Mouse (Mus musculus): Measurements from ENCODE around the gene Ttc7b. TPM values are rescaled to one million over a fixed set of nuclear protein-coding genes. Genes with fewer than 3 reads are reported as not detected.
A peak's percentile ranks its signal among the peaks of the same experiment; 100 is the strongest.

Ttc7b gene
- total RNA-seq, 2 experiments from 2014 or later: 78.9 to 81.0 TPM

DNA sequence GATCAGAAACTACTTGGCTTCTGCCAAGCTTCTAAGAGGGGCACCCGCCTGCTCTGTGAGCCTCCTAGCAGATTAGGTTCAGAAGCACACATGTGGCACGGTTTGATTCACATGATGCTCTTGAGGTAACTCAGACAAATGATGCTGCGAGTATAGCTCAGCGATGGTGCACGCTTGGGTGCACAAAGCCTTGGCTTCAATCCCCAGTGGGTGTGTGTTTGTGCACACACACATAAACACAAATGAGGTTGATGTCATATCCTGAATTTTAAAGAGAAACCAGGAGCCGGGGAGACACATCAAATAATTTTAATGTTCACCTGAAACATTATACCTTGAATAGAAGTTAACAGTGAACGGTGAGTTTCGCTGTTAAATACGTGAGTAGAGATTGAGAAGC, 6.6 kb upstream of the Ttc7b start:
- no peak for DNase-seq (ENCODE audit: low spot score)
- intact Hi-C loops (cut with DNase I): no loop called here

DNA sequence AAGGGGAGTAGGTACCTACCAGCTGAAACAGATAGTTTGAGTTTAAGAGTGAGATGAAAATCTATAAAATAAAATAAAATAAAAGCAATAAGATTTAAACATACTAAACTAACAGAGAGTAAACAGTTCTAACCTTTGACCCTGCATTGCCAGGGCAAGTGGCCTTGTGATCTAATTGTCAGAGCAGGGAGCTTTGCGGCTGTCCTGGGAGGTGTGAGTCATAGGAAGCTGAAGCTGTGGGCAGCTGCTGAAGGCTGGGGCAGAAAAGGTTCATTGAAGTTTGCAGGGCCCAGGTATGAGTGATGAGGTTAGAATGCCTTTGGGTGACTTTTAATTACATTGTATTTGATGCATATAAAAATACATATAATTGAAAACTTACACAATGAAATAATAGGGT, 5.3 kb upstream of the Ttc7b start:
- DNase-seq (ENCODE audit: low spot score): no peak
- intact Hi-C loops (cut with DNase I): no loop called here

DNA sequence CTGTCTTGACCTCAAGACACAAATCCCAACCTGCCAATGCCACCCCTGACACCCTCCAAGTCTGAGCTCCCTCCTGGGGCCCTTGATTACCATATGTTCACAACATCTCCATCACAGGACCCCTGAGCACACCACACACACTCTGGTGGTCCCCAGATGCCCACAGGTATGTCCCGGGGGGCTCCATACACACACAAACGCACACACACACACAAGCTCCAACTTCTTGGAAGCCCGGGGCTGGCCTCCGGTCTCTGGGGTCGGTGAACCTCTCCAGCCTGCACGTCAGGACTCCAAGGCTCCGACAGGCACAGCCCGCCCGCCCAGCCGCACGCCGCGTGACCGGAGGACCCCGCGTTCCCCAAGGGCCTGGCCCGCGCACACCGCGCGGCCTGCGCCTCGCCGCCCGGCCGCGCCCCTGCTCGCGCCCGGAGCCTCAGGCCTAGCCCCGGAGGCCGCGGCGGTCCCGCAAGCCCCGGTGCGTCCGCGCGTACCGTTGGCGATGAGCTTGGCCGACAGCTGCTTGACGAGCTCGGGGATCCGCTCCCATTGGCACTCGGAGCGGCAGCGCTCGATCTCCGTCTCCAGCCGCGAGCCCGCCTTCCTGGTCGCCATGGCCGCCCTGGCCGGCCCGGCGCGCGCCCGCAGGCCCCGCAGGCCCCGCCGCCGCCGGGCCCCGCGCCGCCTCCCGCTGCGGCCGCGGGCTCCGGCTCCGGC, 391 bp downstream of the Ttc7b start:
- DNase-seq (ENCODE audit: low spot score): peak; percentile 47

DNA sequence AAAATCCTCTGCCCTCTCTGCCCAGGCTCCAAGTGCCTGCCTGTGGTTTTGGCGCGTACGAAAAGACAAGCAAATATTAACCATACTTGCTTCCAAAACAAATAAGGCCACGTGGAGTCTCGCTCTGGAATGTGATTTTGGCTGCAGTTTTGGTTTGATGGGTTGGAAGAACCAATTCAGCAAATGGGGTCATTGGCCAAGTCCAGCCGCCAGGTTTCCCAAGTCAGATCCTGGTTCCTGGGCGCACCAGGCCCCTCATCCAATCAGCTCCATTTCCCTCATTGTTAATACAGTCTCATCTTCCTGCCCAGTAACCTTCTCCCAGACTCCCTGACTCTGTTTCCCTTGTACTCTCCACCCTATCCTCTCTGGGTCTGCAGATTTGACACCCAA, 946 bp downstream of the Ttc7b start:
- DNase-seq (ENCODE audit: low spot score): no peak
- intact Hi-C loops (cut with DNase I): loop anchor here (5.0 kb wide), 4 partner anchors 37 to 332 kb away; no protein-coding TSS in a partner anchor

More for the DNA sequence above, 391 bp downstream of the Ttc7b start:
- intact Hi-C loops (cut with DNase I): loop anchor here (5.0 kb wide), 2 partner anchors 318 to 333 kb away; no protein-coding TSS in a partner anchor

DNA sequence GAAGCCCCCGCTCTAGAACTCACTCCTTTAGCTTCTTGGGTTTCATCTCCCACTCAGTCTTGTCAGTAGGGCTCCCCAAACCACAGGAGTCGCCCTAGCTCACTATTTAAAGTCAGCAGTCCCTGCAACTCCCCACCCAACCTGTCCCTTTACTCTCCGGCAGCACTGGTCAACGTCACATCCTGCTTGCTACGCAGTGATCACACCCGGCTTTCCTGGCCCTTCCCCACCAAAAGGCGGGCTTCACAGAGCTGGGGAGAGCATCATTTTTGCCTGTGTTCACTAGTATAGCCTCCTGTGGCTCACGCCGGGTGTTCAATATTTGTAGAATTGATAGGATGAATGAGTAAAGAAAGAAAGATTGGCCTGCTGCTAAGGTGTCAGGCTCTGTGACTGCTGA, 3.3 kb downstream of the Ttc7b start:
- no peak for DNase-seq (ENCODE audit: low spot score)
- intact Hi-C loops (cut with DNase I): loop anchor here (5.0 kb wide), 2 partner anchors 35 to 80 kb away; no protein-coding TSS in a partner anchor

DNA sequence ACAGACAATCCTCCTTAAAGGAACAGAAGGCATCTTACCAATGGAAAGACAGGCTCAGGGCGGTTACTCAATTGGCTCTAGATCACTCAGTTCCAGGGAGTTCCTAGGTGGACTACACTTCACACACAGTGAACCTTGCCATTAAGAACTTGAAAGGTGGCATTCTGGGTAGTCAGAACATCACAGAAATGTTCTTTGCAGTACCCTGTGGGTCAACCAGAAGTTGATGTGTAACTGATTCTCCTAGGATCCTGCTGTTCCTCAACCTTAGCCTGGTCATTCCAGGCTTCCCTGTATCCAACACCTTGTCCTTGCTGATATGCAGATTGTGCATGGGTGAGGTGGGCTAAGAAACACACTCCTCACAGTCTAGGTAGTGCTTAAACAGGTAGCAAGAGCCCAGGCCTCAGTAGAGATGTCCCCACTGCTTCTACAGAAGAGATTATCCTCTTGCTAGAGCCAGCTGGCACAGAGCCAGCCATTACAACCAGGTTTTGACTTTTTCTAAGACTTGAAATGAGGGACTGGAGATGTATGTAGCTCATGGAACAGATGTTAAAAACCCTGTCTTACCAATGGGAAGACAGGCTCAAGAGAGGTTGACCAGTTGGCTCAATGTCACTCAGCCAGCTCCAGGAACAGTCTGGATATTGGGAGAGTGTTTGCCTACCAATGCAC, 4.3 kb downstream of the Ttc7b start:
- intact Hi-C loops (cut with DNase I): loop anchor here (5.0 kb wide), 2 partner anchors 34 to 79 kb away; no protein-coding TSS in a partner anchor
- DNase-seq (ENCODE audit: low spot score): no peak

DNA sequence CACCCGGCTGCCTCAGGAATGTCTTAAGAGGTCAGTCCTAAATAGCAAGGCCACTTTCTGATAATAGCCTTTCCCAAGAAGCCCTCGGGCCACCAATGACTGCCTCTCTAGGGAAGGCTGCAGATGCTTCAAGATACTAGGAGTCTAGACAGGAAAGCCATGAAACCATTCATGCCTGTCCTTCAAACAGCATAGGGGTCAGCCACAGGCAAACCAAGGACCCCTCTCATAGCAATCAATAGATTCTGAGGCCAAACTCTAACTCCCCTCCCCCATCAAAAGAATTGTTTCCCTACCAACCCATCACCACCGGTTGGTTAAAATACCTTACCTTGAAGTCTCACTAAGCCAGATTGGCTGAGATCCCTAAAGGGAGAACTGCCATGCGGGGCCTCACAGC, 5.1 kb downstream of the Ttc7b start:
- intact Hi-C loops (cut with DNase I): loop anchor here (5.0 kb wide), 2 partner anchors 33 to 78 kb away; no protein-coding TSS in a partner anchor
- DNase-seq (ENCODE audit: low spot score): no peak

DNA sequence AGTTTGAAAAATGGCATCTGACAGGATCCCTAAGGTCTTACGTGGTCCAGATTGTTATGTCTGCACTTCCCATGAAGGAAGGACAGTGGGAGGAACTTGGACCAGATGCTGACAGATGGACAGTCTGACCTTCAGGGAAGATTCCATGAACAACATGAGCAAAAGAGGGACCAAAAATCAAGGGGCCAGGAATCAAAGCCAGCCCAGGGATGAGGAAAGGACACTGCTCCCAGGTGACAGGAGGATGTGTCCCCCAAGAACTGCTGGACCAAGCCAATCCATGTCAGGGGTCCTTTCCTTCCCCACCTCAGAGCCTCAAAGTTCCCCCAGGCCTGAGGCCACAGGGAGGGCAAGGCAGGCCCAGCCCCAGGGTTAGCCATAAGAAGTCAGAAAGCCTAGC, 6.0 kb downstream of the Ttc7b start:
- intact Hi-C loops (cut with DNase I): loop anchor here (5.0 kb wide), 3 partner anchors 32 to 77 kb away; no protein-coding TSS in a partner anchor
- DNase-seq (ENCODE audit: low spot score): no peak

DNA sequence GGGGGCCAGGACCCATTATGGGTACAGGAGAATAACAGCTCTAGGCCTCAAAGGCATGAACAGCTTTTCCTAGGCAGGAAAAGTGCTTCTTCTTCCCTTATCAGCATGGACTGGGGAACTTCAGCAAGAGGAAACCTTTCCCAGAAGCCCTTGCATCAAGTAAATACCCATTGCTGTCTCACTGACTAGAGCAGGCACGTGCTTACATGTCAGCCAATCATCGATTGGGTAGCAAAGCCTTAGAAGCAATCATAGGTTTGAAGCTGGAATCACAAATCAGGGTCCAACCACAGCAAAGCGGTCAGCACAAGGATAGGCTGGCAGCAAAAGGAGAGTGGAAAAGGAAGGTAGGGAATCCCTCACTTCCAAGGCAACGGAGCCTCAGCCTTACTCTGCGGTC, 7.5 kb downstream of the Ttc7b start:
- intact Hi-C loops (cut with DNase I): loop anchor here (5.0 kb wide), 1 partner anchor 46 kb away; no protein-coding TSS in a partner anchor
- DNase-seq (ENCODE audit: low spot score): no peak

DNA sequence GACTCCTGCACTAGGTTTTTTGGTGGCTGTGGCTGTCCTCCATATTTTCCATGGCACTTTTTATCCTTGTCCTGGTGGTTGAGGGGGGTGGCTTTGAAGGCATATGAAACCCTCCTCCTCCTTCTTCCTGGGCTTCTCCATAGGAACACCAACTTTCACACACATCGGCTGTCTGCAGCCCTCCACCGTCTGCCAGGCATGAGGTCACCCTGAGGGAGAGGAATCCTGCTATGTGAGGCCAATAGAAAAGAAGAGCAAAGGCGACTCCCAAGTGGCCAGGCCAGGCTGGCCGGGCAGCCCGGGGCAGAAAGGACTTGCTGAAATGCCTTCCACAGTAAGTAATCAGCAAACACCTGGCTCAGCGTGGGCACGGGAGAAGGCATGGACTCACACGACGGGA, 8.0 kb downstream of the Ttc7b start:
- DNase-seq (ENCODE audit: low spot score): no peak
- intact Hi-C loops (cut with DNase I): loop anchor here (5.0 kb wide), 1 partner anchor 45 kb away; no protein-coding TSS in a partner anchor

DNA sequence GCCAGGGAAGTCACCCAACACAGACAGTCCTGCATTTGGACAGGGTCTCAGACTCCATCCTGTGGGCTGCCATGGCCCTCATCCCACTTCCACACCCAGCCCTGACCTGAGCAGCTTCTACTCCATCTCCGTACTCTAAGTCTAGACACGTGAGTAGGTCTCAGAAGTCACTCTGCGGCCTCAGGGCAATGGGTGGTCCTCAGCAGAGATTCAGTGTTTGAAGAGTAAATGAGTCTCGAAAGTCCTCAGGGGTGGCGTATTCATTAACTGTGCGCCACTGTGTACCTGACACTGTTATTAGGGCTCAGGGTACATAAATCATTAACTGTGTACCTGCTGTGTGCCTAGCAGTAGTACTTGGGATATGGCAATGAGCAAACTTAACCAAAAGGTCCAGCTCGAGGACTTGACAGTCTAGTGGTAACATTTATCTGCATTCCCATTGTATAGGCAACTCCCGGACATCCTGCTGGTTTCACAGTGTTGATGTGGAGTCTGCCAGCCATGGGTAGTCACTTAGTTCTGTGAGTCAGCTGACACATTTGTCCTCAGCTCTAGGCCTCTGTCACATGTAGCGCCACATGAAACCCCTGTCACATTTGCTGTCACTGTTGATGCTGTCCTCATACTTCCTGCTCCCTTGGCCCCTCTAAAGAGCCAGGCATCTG, 10.9 kb downstream of the Ttc7b start:
- no peak for DNase-seq (ENCODE audit: low spot score)
- intact Hi-C loops (cut with DNase I): loop anchor here (5.0 kb wide), 2 partner anchors 42 to 68 kb away; no protein-coding TSS in a partner anchor

DNA sequence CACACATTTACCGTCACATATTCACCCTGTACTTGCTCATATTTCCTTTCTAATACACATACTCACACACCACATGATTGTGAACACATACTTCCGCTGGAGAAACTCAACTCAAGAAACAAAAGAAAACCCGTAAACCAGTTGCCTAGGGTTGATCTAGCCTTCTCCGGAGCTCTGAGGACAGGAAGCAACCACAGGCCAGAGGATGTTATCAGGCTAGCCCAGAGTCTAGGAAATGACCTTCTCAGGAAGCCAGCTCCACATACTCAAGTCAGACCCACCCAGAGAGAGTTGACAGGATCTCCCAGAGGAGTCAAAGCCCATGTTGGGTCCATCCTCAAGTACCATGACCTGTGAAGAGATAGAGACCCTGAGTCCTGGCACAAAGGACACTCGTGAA, 12.0 kb downstream of the Ttc7b start:
- intact Hi-C loops (cut with DNase I): loop anchor here (5.0 kb wide), 1 partner anchor 69 kb away; no protein-coding TSS in a partner anchor
- DNase-seq (ENCODE audit: low spot score): no peak

DNA sequence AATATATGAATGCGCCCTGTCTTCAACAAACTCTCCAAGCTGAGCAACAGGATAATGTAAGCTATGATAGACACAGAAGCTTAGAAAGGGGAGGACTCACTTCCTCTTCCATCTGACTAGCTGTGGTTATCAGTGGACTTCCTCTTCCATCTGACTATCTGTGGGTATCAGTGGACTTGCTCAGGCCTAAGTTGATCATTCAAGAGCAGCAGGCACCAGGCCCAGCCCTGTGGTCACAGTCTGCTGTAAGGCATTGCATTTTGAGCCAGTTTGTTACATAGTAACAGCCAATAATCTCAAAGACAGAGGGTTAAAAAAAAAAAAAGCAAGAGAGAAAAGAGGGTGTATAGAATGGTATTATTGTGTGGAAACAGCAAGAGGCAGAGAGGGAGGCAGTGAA, 15.1 kb downstream of the Ttc7b start:
- no peak for DNase-seq (ENCODE audit: low spot score)
- intact Hi-C loops (cut with DNase I): loop anchor here (5.0 kb wide), 1 partner anchor 72 kb away; no protein-coding TSS in a partner anchor

DNA sequence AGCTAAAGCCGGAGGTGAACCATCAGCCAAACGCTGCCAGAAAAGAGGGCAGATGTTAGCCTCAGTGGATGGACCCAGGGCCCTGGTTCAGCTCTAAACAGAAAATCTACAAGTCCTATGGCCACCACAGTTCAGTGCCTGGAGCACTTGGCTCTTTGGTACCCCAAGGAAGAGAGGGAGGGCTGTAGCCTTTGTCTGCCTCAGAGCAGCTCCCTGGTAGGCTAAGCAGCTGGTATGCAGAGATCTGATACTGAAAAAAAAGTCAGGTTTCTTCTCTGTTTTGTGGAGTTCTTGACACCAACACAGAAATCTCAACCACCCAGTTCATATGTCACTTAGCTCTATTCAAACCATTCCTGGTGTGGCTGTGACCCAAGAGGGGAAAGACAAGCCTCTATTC, 16.0 kb downstream of the Ttc7b start:
- no peak for DNase-seq (ENCODE audit: low spot score)
- intact Hi-C loops (cut with DNase I): no loop called here

DNA sequence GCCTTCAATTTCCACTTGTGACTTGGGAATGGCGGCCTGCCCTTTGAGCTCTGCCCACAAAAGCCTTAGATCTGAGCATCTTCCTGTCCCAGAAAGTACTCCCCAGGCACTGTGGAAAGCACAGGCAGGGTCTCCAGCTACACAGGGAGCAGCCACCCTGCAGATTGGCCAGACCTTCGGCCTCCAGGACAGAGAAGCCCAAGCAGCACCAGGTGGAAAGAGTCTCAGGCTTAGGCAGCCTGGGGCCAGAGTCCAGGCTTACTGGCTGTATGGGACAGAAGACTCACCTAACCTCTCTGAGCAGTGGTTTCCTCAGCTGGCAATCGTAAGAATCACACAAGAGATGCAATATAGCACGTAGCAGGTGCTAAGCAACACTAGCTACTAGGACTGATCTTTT, 17.0 kb downstream of the Ttc7b start:
- no peak for DNase-seq (ENCODE audit: low spot score)
- intact Hi-C loops (cut with DNase I): no loop called here

DNA sequence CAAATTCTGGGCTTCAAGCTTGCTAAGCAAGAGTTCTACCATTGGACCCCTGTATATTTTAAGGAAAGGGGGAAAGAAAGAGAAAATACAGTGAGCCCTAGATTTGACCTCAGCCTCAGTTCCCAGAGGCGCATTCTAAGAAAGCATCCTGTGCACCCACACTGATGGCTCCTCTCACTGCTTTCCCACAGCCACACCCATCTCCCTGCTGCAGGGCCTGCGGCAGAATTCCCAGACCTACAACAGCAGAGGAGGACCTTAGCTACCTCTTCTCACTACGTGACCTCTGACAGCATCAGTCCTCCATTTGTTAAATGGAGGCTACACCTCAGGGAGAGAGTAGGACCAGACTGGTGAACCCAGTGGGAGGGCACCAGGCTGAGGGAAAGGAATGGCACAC, 18.1 kb downstream of the Ttc7b start:
- intact Hi-C loops (cut with DNase I): no loop called here
- no peak for DNase-seq (ENCODE audit: low spot score)

DNA sequence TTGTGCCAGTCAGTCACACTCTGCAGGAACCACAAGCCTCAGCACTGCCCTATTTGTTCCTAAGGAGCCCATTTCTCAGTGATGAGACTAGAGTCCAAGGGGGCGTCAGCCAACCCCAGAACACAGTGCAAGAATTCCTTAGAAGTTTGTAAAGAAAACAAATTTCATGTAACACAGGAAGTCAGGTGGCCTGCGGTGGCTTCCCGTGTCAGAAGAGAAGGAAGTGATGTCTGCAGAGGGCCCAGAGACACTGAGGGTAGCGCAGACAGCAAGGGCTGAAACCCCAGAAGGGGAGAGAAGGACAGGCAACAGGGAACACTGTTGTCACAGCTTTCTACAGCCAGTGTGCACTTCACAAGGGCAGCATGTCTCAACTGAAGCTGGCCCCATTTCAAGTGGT, 19.4 kb downstream of the Ttc7b start:
- no peak for DNase-seq (ENCODE audit: low spot score)
- intact Hi-C loops (cut with DNase I): no loop called here

DNA sequence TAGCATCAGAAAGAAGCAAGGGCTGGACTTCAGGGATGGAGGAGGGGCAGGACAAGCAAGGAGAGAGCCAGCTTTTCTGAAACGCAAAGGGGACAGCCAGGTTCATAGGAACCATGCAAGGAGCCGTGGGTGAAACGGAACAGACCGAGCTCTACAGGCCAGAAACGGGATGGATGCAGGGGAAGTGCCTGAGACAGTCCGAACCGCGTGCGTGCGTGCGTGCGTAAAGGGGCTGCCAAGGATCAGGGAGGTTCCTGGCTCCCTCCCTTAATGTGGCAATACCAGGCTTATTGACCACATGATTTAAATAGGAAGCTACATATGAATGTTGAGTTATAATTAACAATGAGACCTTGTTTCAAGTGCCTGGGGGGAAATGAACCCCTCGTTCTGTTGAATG, 21.2 kb downstream of the Ttc7b start:
- no peak for DNase-seq (ENCODE audit: low spot score)
- intact Hi-C loops (cut with DNase I): no loop called here

DNA sequence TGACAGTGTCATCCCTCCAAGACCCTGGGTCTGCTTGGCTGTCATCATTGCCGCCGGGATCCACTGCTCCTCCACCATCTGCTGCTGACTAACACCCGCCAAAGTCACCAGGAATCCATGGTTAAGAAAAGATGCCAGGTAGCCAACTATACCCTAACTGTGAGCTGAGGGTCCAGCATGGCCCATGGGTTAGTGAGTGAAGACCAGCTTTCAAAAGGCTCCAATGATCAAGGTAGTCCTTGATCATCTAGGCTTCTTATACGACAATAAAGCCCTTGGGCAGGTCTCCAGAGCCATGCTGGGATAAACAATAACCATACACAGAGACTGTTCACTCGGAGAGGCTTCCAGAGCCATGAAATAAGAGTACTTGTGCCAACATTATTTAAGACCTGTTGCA, 22.6 kb downstream of the Ttc7b start:
- intact Hi-C loops (cut with DNase I): no loop called here
- DNase-seq (ENCODE audit: low spot score): no peak

DNA sequence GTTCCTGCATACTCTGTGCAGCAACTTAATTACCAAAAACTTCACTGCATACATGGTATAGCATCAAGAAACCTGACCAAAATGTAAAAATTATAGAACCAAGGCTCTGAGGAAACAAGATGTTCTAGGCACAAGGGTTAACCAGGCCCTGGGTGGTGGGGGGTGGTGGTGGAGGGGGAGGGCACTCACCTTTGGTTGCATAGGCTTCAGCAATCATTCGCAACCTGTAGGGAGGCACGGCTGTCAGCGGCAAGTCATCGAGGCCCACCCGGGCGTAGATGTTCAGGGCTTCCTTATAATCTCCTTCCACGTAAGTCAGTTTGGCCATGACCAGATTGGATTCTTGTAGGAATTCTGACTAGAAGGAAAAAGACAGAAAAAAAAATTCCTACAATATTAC, 25.5 kb downstream of the Ttc7b start:
- intact Hi-C loops (cut with DNase I): no loop called here
- no peak for DNase-seq (ENCODE audit: low spot score)

DNA sequence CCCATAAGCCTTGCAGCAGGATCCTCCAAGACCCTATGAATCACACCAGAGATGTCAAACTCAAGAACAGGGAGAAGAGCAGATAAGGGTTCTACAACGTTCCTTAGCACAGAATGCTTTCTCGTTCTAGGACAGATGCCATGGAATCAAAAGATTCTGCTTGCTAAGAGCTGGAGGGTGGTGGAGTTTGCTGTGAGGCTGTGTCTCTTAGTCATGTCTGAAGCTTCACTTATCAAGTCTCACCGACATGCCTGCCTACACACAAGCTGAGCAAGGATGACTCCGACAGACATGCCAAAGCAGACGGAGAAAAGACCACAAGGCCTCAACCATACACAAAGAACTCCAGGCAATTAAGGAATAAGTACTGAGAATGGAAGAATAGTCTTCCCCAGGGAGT, 27.4 kb downstream of the Ttc7b start:
- DNase-seq (ENCODE audit: low spot score): no peak
- intact Hi-C loops (cut with DNase I): no loop called here

Measured in heart, postnatal 25 days (tissue).